Mouse (Mus musculus): ENCODE measurements around the gene Gm20379. TPM values are rescaled to one million over a fixed set of nuclear protein-coding genes. Genes with fewer than 3 reads are reported as not detected.

The Gm20379 gene
- polyA plus RNA-seq, 1 experiment from 2014 or later: 0.25 TPM

GRCm38 (mm10) chr13:92344033-92344432, 38.3 kb downstream of the Gm20379 start:
- no peaks in the 10 kb centered on the region for H3K4me1 ChIP-seq (ENCODE audit: insufficient read depth, low read depth, low read length)
- TF ChIP-seq CTCF (IDR thresholded peaks at IDR 0.05) (no peak), EP300 (IDR thresholded peaks at IDR 0.05) (no peak)
- ATAC-seq (no peak), DNase-seq (ENCODE audit: low spot score) (no peak)
- H3K36me3 ChIP-seq (ENCODE audit: insufficient read depth, low read length): peaks cover 15% of the 10 kb centered on the region
- H3K4me3 ChIP-seq (ENCODE audit: low read depth, low read length): no peak overlapping the region
- no peak overlapping the region for H3K9ac ChIP-seq (replicated peaks; ENCODE audit: low read depth)
- H3K27me3 ChIP-seq (replicated peaks; ENCODE audit: insufficient read depth, low read length): no peaks in the 10 kb centered on the region
- H3K4me2 ChIP-seq (replicated peaks; ENCODE audit: low read depth, low read length): no peak overlapping the region
- 95% methylated on average over 8 of the region's 8 CpGs for WGBS
- H3K27ac ChIP-seq (ENCODE audit: low read length): no peak overlapping the region
- H3K9me3 ChIP-seq (ENCODE audit: low read length): no peaks in the 10 kb centered on the region

GRCm38 (mm10) chr13:92346338-92346737, 40.6 kb downstream of the Gm20379 start:
- H3K36me3 ChIP-seq (ENCODE audit: insufficient read depth, low read length): peaks cover 16% of the 10 kb centered on the region
- no peaks in the 10 kb centered on the region for H3K27me3 ChIP-seq (replicated peaks; ENCODE audit: insufficient read depth, low read length)
- H3K9me3 ChIP-seq (ENCODE audit: low read length): no peaks in the 10 kb centered on the region
- no peaks in the 10 kb centered on the region for H3K4me1 ChIP-seq (ENCODE audit: insufficient read depth, low read depth, low read length)
- no peak overlapping the region for H3K27ac ChIP-seq (ENCODE audit: low read length)
- TF ChIP-seq EP300 (IDR thresholded peaks at IDR 0.05) (no peak), CTCF (IDR thresholded peaks at IDR 0.05) (no peak)
- no peak overlapping the region for H3K4me3 ChIP-seq (ENCODE audit: low read depth, low read length)
- DNase-seq (ENCODE audit: low spot score) (no peak), ATAC-seq (no peak)
- no peak overlapping the region for H3K9ac ChIP-seq (replicated peaks; ENCODE audit: low read depth)
- 83% methylated on average over 5 of the region's 5 CpGs for WGBS
- H3K4me2 ChIP-seq (replicated peaks; ENCODE audit: low read depth, low read length): no peak overlapping the region

GRCm38 (mm10) chr13:92351100-92351499, 45.3 kb downstream of the Gm20379 start:
- Histone ChIP-seq H3K4me1 (ENCODE audit: insufficient read depth, low read depth, low read length) (0 out of 2 replicates have a peak, but pooled peaks cover 4% of the 10 kb centered on the region), H3K9me3 (ENCODE audit: low read length) (no peaks in the 10 kb centered on the region), H3K36me3 (ENCODE audit: insufficient read depth, low read length) (peaks cover 5% of the 10 kb centered on the region), H3K4me2 (replicated peaks; ENCODE audit: low read depth, low read length) (no peak overlapping the region), H3K27ac (ENCODE audit: low read length) (no peak overlapping the region), H3K27me3 (replicated peaks; ENCODE audit: insufficient read depth, low read length) (no peaks in the 10 kb centered on the region), H3K4me3 (ENCODE audit: low read depth, low read length) (no peak overlapping the region), H3K9ac (replicated peaks; ENCODE audit: low read depth) (no peak overlapping the region)
- TF ChIP-seq EP300 (IDR thresholded peaks at IDR 0.05) (no peak), CTCF (IDR thresholded peaks at IDR 0.05) (no peak)
- DNase-seq (ENCODE audit: low spot score) (no peak), ATAC-seq (no peak)
- WGBS: 76% methylated on average over 6 of the region's 6 CpGs

- DNase-seq (ENCODE audit: low spot score) (no peak), ATAC-seq (no peak)
- H3K27ac ChIP-seq (ENCODE audit: low read length): peak overlapping the region; percentile 89
- H3K9me3 ChIP-seq (ENCODE audit: low read length): no peaks in the 10 kb centered on the region
- WGBS: 11% methylated on average over 4 of the region's 4 CpGs
- peak overlapping the region; percentile 29 for H3K9ac ChIP-seq (replicated peaks; ENCODE audit: low read depth)
- H3K4me1 ChIP-seq (ENCODE audit: insufficient read depth, low read depth, low read length): 0 out of 2 replicates have a peak, but pooled peaks cover 4% of the 10 kb centered on the region
- peaks cover 2% of the 10 kb centered on the region; the same call in 1 of the 2 replicates for H3K36me3 ChIP-seq (ENCODE audit: insufficient read depth, low read length)
- no peaks in the 10 kb centered on the region for H3K27me3 ChIP-seq (replicated peaks; ENCODE audit: insufficient read depth, low read length)
- peak overlapping the region; percentile 77 for H3K4me3 ChIP-seq (ENCODE audit: low read depth, low read length)
- TF ChIP-seq EP300 (IDR thresholded peaks at IDR 0.05) (no peak), CTCF (IDR thresholded peaks at IDR 0.05) (no peak)
- peak overlapping the region; percentile 99 for H3K4me2 ChIP-seq (replicated peaks; ENCODE audit: low read depth, low read length)
Observed at GRCm38 (mm10) chr13:92353956-92354355, 48.2 kb downstream of the Gm20379 start.

DNA sequence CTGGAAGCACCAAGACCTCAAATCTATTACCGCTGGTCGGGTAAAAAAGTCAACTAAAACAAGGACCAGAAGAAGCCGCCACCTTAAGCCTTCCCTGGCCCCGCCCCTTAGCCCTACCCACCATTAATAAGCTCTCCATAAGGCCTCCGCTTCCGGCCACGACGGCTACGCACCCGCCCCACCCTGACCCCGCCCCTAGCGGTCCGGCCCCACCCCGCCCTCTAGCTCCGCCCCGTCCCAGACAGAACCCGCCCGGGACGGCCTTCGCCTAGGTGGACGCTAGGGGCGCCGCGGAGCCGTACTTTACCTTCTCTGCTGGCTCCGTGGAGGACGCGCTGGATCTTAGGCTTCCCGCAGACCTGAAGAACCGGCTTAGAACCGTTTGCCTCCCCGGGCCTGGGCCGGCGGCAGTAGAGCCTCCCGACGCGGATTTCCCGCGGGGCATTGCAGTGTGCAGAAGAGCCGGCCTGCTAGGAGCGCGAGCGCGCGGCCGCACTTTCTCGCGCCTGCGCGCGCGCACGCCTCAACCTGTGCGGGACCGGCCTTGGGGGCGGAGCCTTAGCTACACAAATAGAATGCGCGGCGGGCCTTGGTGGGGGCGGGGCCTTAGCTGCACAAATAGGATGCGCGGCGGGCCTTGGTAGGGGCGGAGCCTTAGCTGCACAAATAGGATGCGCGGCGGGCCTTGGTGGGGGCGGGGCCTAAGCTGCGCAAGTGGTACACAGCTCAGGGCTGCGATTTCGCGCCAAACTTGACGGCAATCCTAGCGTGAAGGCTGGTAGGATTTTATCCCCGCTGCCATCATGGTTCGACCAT, 48.9 kb downstream of the Gm20379 start, which contains the start of the genes Dhfr and Msh3:
Dhfr (plus strand) TSS at position 271 of the 816 bp plus-strand sequence.
Msh3 (minus strand) TSS at position 548 of the 816 bp plus-strand sequence.
- Histone ChIP-seq H3K4me1 (ENCODE audit: insufficient read depth, low read depth, low read length) (0 out of 2 replicates have a peak, but pooled peaks cover 4% of the 10 kb centered on the region), H3K4me3 (ENCODE audit: low read depth, low read length) (peak within 1 kb of the TSS; percentile 77), H3K27ac (ENCODE audit: low read length) (peak within 1 kb of the TSS; percentile 89), H3K4me2 (replicated peaks; ENCODE audit: low read depth, low read length) (peak within 1 kb of the TSS; percentile 99), H3K36me3 (ENCODE audit: insufficient read depth, low read length) (no peaks in the 10 kb centered on the region), H3K9ac (replicated peaks; ENCODE audit: low read depth) (peak within 1 kb of the TSS; percentile 44), H3K27me3 (replicated peaks; ENCODE audit: insufficient read depth, low read length) (no peaks in the 10 kb centered on the region), H3K9me3 (ENCODE audit: low read length) (no peaks in the 10 kb centered on the region)
- DNase-seq (ENCODE audit: low spot score): peak; percentile 99
- WGBS: under 1% methylated on average over 71 of the region's 76 CpGs
- TF ChIP-seq EP300 (IDR thresholded peaks at IDR 0.05) (no peak), CTCF (IDR thresholded peaks at IDR 0.05) (peak; percentile 85)
- ATAC-seq: peak; percentile 96

GRCm38 (mm10) chr13:92355272-92355643, 49.5 kb downstream of the Gm20379 start:
- H3K9ac ChIP-seq (replicated peaks; ENCODE audit: low read depth): peak overlapping the region; percentile 44
- peak overlapping the region; percentile 77 for H3K4me3 ChIP-seq (ENCODE audit: low read depth, low read length)
- WGBS: 1% methylated on average over 24 of the region's 24 CpGs
- H3K4me2 ChIP-seq (replicated peaks; ENCODE audit: low read depth, low read length): peak overlapping the region; percentile 99
- no peaks in the 10 kb centered on the region for H3K9me3 ChIP-seq (ENCODE audit: low read length)
- H3K27me3 ChIP-seq (replicated peaks; ENCODE audit: insufficient read depth, low read length): no peaks in the 10 kb centered on the region
- H3K4me1 ChIP-seq (ENCODE audit: insufficient read depth, low read depth, low read length): 0 out of 2 replicates have a peak, but pooled peaks cover 4% of the 10 kb centered on the region
- TF ChIP-seq CTCF (IDR thresholded peaks at IDR 0.05) (no peak), EP300 (IDR thresholded peaks at IDR 0.05) (no peak)
- DNase-seq (ENCODE audit: low spot score) (peak; percentile 42), ATAC-seq (no peak)
- H3K36me3 ChIP-seq (ENCODE audit: insufficient read depth, low read length): no peaks in the 10 kb centered on the region
- H3K27ac ChIP-seq (ENCODE audit: low read length): no peak overlapping the region
